Mouse (Mus musculus) frontal cortex, adult (tissue): ENCODE data around the gene Slc25a36.
A peak's percentile ranks its signal among the peaks of the same experiment; 100 is the strongest.

ENCODE experiments used
- ATAC-seq: cut with Nextera tagmentation; 2 replicates; pipeline ENCODE4 v1.9.2; 2017; ENCODE audit warnings: mild to moderate bottlenecking, moderate library complexity, mixed read lengths; ENCODE audit not compliant: low TSS enrichment

Slc25a36 gene

DNA sequence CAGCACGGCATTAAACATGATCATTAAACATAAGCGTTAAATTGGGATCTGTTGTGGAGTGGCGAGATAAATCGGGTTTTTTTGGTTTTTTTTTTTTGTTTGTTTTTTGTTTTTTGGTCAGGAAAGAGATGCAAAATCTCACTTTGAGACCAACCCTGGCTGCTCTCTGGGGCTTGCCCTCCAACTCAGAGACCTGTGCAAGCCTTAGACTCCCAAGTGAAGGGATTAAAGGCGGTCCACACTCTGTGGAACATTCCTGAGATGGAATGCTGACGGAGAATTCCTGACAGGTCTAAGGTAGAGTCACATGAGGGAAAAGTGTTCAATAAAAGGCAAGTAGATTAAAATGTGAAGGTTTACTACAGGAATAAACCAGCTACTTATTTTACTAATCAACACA, 549 bp upstream of the Slc25a36 start:
- ATAC-seq: no peak

DNA sequence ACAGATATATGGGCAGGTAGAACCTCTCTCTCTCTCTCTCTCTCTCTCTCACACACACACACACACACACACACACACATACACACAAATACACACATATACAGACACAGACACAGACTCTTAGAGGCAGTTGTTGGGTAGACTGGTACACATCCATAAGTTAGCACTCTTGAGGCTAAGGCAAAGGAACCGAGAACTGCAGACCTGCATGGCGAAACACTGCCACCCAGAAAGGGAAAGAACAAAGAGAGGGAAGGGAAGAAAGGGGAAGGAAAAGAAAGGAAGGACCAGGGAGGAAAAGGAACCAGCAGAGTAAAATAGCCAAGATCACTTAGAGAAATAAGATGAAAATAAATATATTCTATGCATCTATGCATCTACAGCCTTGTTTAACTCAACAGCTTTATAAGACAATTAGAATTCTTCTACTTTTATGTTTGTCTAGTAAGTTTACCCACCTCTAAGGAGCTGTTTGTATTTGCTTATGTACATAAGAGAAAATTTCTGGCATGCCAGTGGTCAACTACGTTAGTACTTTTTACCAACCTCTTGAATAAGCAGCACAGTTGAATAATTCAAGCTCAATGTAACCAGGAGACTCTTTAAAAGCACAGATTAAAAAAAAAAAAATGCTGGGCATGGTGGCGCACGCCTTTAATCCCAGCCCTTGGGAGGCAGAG, 4.3 kb downstream of the Slc25a36 start:
- ATAC-seq: no peak

GRCm38 (mm10) chr9:97105400-97105985, 5.5 kb downstream of the Slc25a36 start:
- no peak for ATAC-seq

DNA sequence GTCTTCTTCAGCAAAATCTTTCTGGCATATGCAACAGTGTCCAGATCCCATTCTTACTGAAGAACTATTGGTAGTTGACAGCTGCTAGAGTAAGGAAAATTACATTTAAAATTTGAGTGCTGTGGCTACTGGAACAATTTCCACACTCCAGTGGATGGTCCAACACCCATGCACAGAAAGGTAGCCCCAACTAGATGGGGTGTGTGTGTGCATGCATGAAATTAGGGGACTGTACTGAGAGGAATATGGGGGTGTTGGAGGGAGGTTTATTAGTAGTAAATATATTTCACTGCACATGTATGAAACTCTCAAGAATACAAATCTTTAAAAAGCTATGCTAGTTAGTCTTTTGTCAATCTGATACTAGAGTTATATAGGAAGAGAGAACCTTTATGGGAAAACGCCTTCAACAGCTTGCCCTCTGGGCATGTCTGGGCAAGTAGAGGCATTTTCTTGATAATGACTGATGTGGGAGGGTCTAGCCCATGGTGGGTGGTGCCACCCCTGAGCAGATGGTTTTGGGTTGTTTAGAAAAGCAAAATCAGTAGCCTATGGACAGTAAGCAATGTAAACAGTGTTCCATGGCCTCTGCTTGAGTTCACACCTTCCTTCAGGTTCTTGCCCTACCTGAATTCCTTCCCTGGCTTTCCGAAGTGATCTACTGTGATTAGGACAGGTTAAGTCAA, 7.4 kb downstream of the Slc25a36 start:
- no peak for ATAC-seq

DNA sequence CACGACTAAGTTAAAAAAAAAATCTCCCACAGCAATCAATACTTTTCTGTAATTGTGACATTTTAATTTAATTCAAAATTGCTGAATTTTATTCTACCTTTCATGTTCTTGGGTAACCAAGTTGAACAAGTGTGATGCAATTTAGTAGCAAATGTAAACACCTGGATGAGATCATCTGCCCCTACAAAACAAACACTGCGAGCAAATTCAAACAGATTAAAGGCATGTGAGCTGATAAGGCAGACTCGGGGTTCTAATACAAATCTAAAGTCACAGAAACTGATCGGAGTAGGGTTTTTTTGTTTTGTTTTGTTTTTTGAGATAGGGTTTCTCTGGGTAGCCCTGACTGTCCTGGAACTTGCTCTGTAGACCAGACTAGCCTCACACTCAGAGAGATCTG, 12.0 kb downstream of the Slc25a36 start:
- no peak for ATAC-seq

DNA sequence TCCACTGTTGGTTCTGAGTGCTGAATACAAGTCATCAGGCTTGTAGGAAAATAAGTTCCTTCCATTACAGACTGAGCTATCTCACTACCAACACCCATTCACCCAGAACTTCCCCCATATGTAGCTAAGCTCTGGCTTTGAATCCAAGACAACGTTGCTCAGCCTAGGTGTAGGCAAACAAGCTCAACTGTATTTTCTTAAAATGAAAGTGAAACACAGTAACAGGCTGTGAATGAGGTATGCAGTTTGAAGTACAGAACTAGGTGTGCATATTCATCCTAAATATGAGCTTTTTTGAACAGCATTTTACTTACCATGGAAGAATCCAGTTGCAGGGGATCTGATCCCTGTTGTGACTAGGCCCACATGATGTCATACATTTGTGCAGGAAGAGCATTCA, 14.8 kb downstream of the Slc25a36 start:
- no peak for ATAC-seq

DNA sequence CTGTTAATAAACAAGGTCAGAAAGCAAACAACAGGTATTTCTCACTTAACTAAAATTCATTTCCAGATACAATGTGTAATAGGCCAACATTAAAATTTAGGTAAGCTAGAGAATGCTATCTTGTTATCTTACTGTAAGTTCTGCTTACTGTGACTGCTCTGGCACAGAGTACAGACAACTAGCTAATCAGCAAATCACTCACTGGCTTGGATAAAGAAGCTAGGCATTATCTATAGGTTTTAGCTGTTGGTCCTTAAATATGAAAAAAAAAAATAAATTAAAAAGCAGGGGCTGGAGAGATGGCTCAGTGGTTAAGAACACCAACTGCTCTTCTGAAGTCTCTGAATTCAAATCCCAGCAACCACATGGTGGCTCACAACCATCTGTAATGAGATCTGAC, 23.1 kb downstream of the Slc25a36 start:
- no peak for ATAC-seq

DNA sequence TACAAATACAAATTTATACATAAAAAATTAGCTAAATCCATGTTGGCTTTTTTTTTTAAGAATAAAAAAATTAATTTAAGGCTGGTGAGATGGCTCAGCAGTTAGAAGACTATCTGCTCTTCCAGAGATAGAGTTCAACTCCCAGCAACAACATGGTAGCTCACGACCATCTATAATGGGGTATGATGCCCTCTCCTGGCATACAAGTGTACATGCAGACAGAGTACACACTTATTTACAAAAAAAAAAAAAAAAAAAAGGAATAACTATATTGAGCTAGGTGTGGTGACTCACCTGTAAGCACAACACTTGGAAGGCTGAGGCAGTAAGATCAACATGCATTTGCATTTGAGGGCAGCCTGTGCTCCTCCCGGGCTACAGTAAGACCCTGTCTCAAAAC, 26.3 kb downstream of the Slc25a36 start:
- ATAC-seq: no peak

GRCm38 (mm10) chr9:97081106-97081862, 29.7 kb downstream of the Slc25a36 start:
- ATAC-seq: 0 out of 2 replicates have a peak, but pooled peaks have one; percentile 50

- no peak for ATAC-seq
Observed at GRCm38 (mm10) chr9:97069911-97070310, 41.0 kb downstream of the Slc25a36 start.

DNA sequence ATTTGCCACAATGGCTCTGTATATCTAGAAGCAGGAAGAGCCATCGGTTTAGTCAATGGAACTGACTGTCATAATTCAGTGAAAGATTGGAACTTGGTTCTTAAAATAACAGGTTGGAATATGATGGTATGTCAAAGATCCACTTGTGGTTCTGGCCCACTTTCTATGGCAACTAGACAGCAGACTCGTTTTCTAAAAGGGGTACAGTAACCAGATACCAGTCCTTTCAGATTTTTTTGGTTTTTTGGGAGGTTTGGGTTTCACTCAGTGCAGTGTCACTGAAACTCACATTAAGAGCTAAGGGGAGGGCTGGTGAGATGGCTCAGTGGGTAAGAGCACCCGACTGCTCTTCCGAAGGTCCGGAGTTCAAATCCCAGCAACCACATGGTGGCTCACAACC, 41.5 kb downstream of the Slc25a36 start:
- ATAC-seq: no peak

DNA sequence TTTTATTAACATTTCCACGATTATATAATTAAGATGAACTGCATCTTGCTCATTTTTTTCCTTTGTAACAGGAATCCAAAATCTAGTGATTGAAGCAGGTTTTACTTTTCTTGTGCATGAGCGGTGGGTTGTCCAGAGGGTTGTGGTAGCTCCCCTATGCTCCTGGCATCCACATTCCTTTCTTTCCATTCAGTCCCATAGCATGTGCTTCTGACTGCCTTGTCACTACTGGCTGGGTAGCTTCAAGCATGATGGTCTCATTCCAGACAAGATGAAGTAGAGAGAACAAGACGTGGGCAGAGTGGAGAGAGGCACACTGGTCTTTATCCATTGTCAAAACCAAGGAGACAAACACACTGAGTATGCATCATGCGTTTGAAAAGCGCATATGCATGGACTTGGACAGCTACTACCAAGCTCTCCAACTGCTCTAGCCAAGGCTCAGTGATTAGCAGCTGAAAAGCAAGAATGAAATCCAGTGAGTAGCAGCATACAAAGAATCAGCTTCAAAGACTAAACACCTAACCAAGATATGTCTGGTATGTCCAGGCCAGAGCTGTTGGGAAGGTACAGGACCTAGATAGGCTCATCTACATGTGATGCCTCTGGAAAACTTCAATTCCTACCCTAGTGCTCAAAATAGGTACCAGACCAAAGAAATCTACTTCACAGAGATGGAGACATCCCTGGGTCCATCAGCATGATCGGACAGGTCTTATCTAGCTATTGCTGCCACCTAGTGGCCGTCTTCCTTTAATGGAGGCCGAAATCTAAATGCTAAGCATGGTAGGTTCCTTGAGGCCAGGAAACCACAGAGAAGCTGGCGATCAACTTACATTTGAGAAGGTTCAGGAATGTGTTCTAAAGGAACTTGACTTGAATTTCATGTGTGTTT, 42.5 kb downstream of the Slc25a36 start:
- peak; percentile 97 for ATAC-seq

GRCm38 (mm10) chr9:97067761-97068160, 43.2 kb downstream of the Slc25a36 start:
- ATAC-seq: no peak

GRCm38 (mm10) chr9:97065885-97066284, 45.1 kb downstream of the Slc25a36 start:
- no peak for ATAC-seq

DNA sequence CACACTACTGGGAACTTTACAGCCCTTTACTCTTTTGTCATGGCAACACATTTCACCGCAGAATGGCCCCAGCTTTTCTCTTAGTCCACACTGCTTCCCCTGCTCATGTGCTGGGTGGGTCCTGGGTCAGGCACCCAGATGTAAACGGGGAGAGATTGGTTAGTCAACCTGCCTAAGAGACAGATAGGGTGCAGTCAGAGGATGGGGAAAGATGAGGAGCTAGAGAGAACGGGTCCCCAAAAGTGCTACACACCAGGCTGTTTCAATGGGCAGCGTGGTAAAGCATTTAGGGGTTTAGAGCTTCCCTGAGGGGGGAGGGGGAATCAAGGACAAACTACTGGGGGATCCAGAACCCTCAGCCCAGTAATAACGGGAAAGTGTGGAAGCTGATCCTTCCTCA, 45.7 kb downstream of the Slc25a36 start:
- no peak for ATAC-seq

- ATAC-seq: no peak
Observed at GRCm38 (mm10) chr9:97064161-97064560, 46.8 kb downstream of the Slc25a36 start.

- ATAC-seq: no peak
Observed at GRCm38 (mm10) chr9:97061696-97062095, 49.3 kb downstream of the Slc25a36 start.

GRCm38 (mm10) chr9:97056541-97057338, 54.2 kb downstream of the Slc25a36 start:
- no peak for ATAC-seq

- ATAC-seq: no peak
Observed at GRCm38 (mm10) chr9:97055906-97056305, 55.1 kb downstream of the Slc25a36 start.

DNA sequence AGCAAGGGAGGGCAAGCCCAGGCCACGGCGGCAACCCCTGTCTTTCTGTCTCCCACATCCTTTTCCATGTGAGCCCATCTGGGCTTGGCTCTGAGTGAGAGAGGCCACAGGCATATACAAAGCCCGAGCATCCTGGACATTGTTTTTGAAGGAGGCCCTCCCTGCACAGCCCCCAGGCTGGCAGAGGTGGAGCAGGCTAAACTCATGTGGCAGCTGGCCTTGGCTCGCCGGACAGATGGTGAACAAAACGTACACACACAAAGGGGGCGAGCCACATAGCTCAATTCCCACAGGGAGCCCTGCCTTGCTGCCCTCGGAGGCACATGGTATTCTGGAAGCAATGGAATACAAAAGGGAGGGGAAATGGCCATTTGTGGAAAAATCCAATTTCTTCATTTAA, 59.8 kb downstream of the Slc25a36 start:
- no peak for ATAC-seq

- ATAC-seq: no peak
Observed at GRCm38 (mm10) chr9:97046240-97046639, 64.7 kb downstream of the Slc25a36 start.
